Mouse (Mus musculus) erythroblast, adult 5-6 weeks (primary cell): ENCODE measurements around the gene Ybx1. TPM values are rescaled to one million over a fixed set of nuclear protein-coding genes. Genes with fewer than 3 reads are reported as not detected.

ENCODE experiments used
- ATAC-seq: replicated peaks from 2 replicates; pipeline ENCODE4 v1.8.0; 2016; ENCODE audit warnings: moderate number of reproducible peaks, mild to moderate bottlenecking, moderate TSS enrichment, inconsistent platforms; ENCODE audit not compliant: poor library complexity, low FRiP score, severe bottlenecking
- total RNA-seq, 2 experiments: library from RNA; stranded (forward) in 1 of 2; stranded (reverse) in 1 of 2; fragments of 150-400 nt in 1 of 2; fragments of 200-764, 138-1000 nt in 1 of 2; gene quantifications; 2 replicates each; pipeline versions ENCODE4 v1.2.3 to v1.2.4; 2015 to 2017; ENCODE audit warnings: low replicate concordance in 2 of 2

Gene Ybx1
- total RNA-seq, 2 experiments from 2014 or later: 268 to 270 TPM

GRCm38 (mm10) chr4:119275226-119275625 lies 19.2 kb downstream of the Ybx1 start:
- no peak for ATAC-seq

GRCm38 (mm10) chr4:119274627-119275026 lies 19.8 kb downstream of the Ybx1 start:
- no peak for ATAC-seq

- no peak for ATAC-seq
Measured at GRCm38 (mm10) chr4:119266606-119267005, 27.8 kb downstream of the Ybx1 start.

GRCm38 (mm10) chr4:119263459-119263858 lies 30.9 kb downstream of the Ybx1 start:
- ATAC-seq: no peak

- ATAC-seq: no peak
Measured at GRCm38 (mm10) chr4:119262483-119262882, 31.9 kb downstream of the Ybx1 start.

- no peak for ATAC-seq
Measured at GRCm38 (mm10) chr4:119261087-119261713, 33.2 kb downstream of the Ybx1 start.

- no peak for ATAC-seq
Measured at GRCm38 (mm10) chr4:119259344-119260254, 34.8 kb downstream of the Ybx1 start.

GRCm38 (mm10) chr4:119257083-119257482 lies 37.3 kb downstream of the Ybx1 start:
- no peak for ATAC-seq

GRCm38 (mm10) chr4:119255351-119255750 lies 39.1 kb downstream of the Ybx1 start, which contains the start of gene Cldn19:
Gene Cldn19 (plus strand): TSS chr4:119255414.
- no peak for ATAC-seq

- no peak for ATAC-seq
Measured at GRCm38 (mm10) chr4:119254012-119254618, 40.3 kb downstream of the Ybx1 start.

- no peak for ATAC-seq
Measured at GRCm38 (mm10) chr4:119252025-119252808, 42.2 kb downstream of the Ybx1 start.

- no peak for ATAC-seq
Measured at GRCm38 (mm10) chr4:119248407-119248965, 45.9 kb downstream of the Ybx1 start.

GRCm38 (mm10) chr4:119247462-119248235 lies 46.8 kb downstream of the Ybx1 start:
- ATAC-seq: peak; percentile 59; the same call in 1 of the 2 replicates

- ATAC-seq: no peak
Measured at GRCm38 (mm10) chr4:119246688-119247225, 47.6 kb downstream of the Ybx1 start.

GRCm38 (mm10) chr4:119245961-119246360 lies 48.4 kb downstream of the Ybx1 start:
- no peak for ATAC-seq

- ATAC-seq: no peak
Measured at GRCm38 (mm10) chr4:119245556-119245955, 48.8 kb downstream of the Ybx1 start.

- no peak for ATAC-seq
Measured at GRCm38 (mm10) chr4:119244468-119245240, 49.8 kb downstream of the Ybx1 start.

GRCm38 (mm10) chr4:119242571-119242970 lies 51.8 kb downstream of the Ybx1 start:
- ATAC-seq: no peak
